Mouse (Mus musculus) bone marrow macrophage, adult 2 months (primary cell): ENCODE measurements at regions not wholly inside any gene's neighbourhood (a gene's known extent, or its start where the extent isn't known, plus 50 kb on each side); places are given as distances from the start of the nearest gene placed in this dataset.

ENCODE experiments used
- CTCF ChIP-seq: IDR thresholded peaks from 2 replicates; pipeline ENCODE4 v1.5.1; 2012; ENCODE audit warnings: low read depth, mild to moderate bottlenecking, low read length, moderate library complexity
- POLR2A ChIP-seq: IDR thresholded peaks from 2 replicates; pipeline ENCODE4 v1.6.1; 2012; ENCODE audit warnings: mild to moderate bottlenecking, low read depth, low read length, borderline replicate concordance

GRCm38 (mm10) chr6:36108830-36109229, 279.1 kb upstream of the Chrm2 start:
- TF ChIP-seq POLR2A (no peak), CTCF (no peak)
